Mouse (Mus musculus) thymus, postnatal 4 days (tissue): ENCODE results near the gene Srp54a.
"Not testable (repeated sequence)": the region's sequence is repeated elsewhere in the genome, so short reads cannot be mapped to it uniquely, and the experiment has no call there.

Experiments
- DNase-seq: peaks from one replicate; pipeline ENCODE4 v3.0.0; 2021

Gene Srp54a

GRCm38 (mm10) chr12:55079726-55080600 lies at the start of gene Srp54a, which contains the start of gene 2700097O09Rik:
Gene Srp54a, plus strand, starts transcription at chr12:55080262.
Gene 2700097O09Rik, minus strand, starts transcription at chr12:55080110.
- peak; percentile 96 for DNase-seq

- no peak for DNase-seq
Observed at GRCm38 (mm10) chr12:55041011-55041410, 39.1 kb upstream of the Srp54a start.

- peak; percentile 10 for DNase-seq
Observed at GRCm38 (mm10) chr12:55049731-55050353, 30.2 kb upstream of the Srp54a start.

GRCm38 (mm10) chr12:55051210-55052173 lies 28.6 kb upstream of the Srp54a start:
- no peak for DNase-seq

- no peak for DNase-seq
Observed at GRCm38 (mm10) chr12:55053267-55053666, 26.8 kb upstream of the Srp54a start.

- DNase-seq: no peak
Observed at GRCm38 (mm10) chr12:55054551-55055241, 25.4 kb upstream of the Srp54a start.

- DNase-seq: no peak
Observed at GRCm38 (mm10) chr12:55056703-55057102, 23.4 kb upstream of the Srp54a start.

- DNase-seq: no peak
Observed at GRCm38 (mm10) chr12:55058865-55059615, 21.0 kb upstream of the Srp54a start.

GRCm38 (mm10) chr12:55059812-55060211 lies 20.2 kb upstream of the Srp54a start:
- DNase-seq: no peak

GRCm38 (mm10) chr12:55060212-55060898 lies 19.7 kb upstream of the Srp54a start:
- DNase-seq: no peak

- DNase-seq: no peak
Observed at GRCm38 (mm10) chr12:55061006-55061405, 19.1 kb upstream of the Srp54a start.

- no peak for DNase-seq
Observed at GRCm38 (mm10) chr12:55062141-55062540, 17.9 kb upstream of the Srp54a start.

- DNase-seq: no peak
Observed at GRCm38 (mm10) chr12:55072495-55072894, 7.6 kb upstream of the Srp54a start.

GRCm38 (mm10) chr12:55073686-55074085 lies 6.4 kb upstream of the Srp54a start:
- DNase-seq: no peak

- no peak for DNase-seq
Observed at GRCm38 (mm10) chr12:55075296-55075695, 4.8 kb upstream of the Srp54a start.

- peak; percentile 20 for DNase-seq
Observed at GRCm38 (mm10) chr12:55078706-55079105, 1.4 kb upstream of the Srp54a start.

GRCm38 (mm10) chr12:55080601-55080942 lies 510 bp downstream of the Srp54a start:
- DNase-seq: not testable (repeated sequence)

GRCm38 (mm10) chr12:55092127-55092526 lies 12.1 kb downstream of the Srp54a start:
- DNase-seq: not testable (repeated sequence)

- DNase-seq: not testable (repeated sequence)
Observed at GRCm38 (mm10) chr12:55112616-55113015, 32.6 kb downstream of the Srp54a start.

GRCm38 (mm10) chr12:55124242-55124641 lies 44.2 kb downstream of the Srp54a start, which contains the start of gene Fam177a:
Gene Fam177a, plus strand, starts transcription at chr12:55124469.
- not testable (repeated sequence) for DNase-seq

GRCm38 (mm10) chr12:55124731-55125130 lies 44.7 kb downstream of the Srp54a start:
- not testable (repeated sequence) for DNase-seq
